Mouse (Mus musculus) layer of hippocampus, adult 9-10 months (tissue): ENCODE data around the gene Otop3.

ENCODE experiments used
- DNase-seq: peaks from one replicate; pipeline ENCODE4 v3.0.0; 2022; ENCODE audit warnings: low spot score

Gene Otop3

GRCm38 (mm10) chr11:115393721-115394325, 59.3 kb downstream of the Otop3 start:
- no peak for DNase-seq
